ENCODE assay signal across 8 mouse cellular contexts in genomic region chr5:123346701-123347270, GRCm38 (mm10). TPM values are rescaled to one million over a fixed set of nuclear protein-coding genes. Genes with fewer than 3 reads are reported as not detected.
A peak's percentile ranks its signal among the peaks of the same experiment; 100 is the strongest.
DNase-seq lines count a peak whose midpoint lies in the region; ATAC-seq and TF ChIP-seq lines count a peak whose summit lies in the region.

No protein-coding gene starts in this region.

- no peak for TF ChIP-seq EP300 in lung, postnatal 0 days (IDR thresholded peaks at IDR 0.05)

- no peak for TF ChIP-seq CTCF in intestine, postnatal 0 days (IDR thresholded peaks at IDR 0.05; ENCODE audit: low read depth)
- TF ChIP-seq CTCF in lung, postnatal 0 days (IDR thresholded peaks at IDR 0.05) = no peak

- 0 out of 2 replicates have a peak, but pooled peaks cover under 1% of the 10 kb centered on the region for H3K36me3 ChIP-seq in intestine, postnatal 0 days (ENCODE audit: control insufficient read depth, insufficient read depth)
- H3K36me3 ChIP-seq in lung, postnatal 0 days (ENCODE audit: insufficient read depth, low read length) = no peaks in the 10 kb centered on the region

- H3K4me3 ChIP-seq in brown adipose tissue, adult 24 weeks (ENCODE audit: insufficient read depth, low read depth, low read length) = peak overlapping the region; percentile 96; the same call in 1 of the 2 replicates
- H3K4me3 ChIP-seq in intestine, postnatal 0 days (ENCODE audit: low read depth, low read length) = peak overlapping the region; percentile 91; the same call in 1 of the 2 replicates
- peak overlapping the region; percentile 89; the same call in 1 of the 2 replicates for H3K4me3 ChIP-seq in lung, postnatal 0 days (ENCODE audit: low read depth, low read length)

- ATAC-seq in intestine, postnatal 0 days = no peak
- no peak for ATAC-seq in lung, postnatal 0 days

- H3K4me2 ChIP-seq in intestine, postnatal 0 days (replicated peaks; ENCODE audit: low read depth) = peak overlapping the region; percentile 97
- peak overlapping the region; percentile 96 for H3K4me2 ChIP-seq in lung, postnatal 0 days (replicated peaks; ENCODE audit: low read depth, low read length)

- H3K27me3 ChIP-seq in intestine, postnatal 0 days (replicated peaks; ENCODE audit: control insufficient read depth, insufficient read depth, low read length) = no peaks in the 10 kb centered on the region
- H3K27me3 ChIP-seq in lung, postnatal 0 days (replicated peaks; ENCODE audit: insufficient read depth, low read length) = no peaks in the 10 kb centered on the region

- peak overlapping the region; percentile 10; the same call in 1 of the 2 replicates for H3K27ac ChIP-seq in brown adipose tissue, adult 24 weeks (replicated peaks; ENCODE audit: low read depth, low read length)
- H3K27ac ChIP-seq in intestine, postnatal 0 days (ENCODE audit: low read depth, low read length) = peak overlapping the region; percentile 75
- peak overlapping the region; percentile 96 for H3K27ac ChIP-seq in lung, postnatal 0 days (ENCODE audit: low read length)

- 44% methylated on average over 7 of the region's 7 CpGs for WGBS in intestine, postnatal 0 days
- 55% methylated on average over 7 of the region's 7 CpGs for WGBS in lung, postnatal 0 days

- H3K9me3 ChIP-seq in intestine, postnatal 0 days (ENCODE audit: control insufficient read depth) = no peaks in the 10 kb centered on the region
- H3K9me3 ChIP-seq in lung, postnatal 0 days (ENCODE audit: low read length) = no peaks in the 10 kb centered on the region

- 0 out of 2 replicates have a peak overlapping the region, but pooled peaks have one; percentile 42 for H3K9ac ChIP-seq in intestine, postnatal 0 days (ENCODE audit: low read depth, low read length)
- peak overlapping the region; percentile 34; the same call in 1 of the 2 replicates for H3K9ac ChIP-seq in lung, postnatal 0 days (replicated peaks; ENCODE audit: low read depth)

- peak; percentile 45 for DNase-seq in cerebellum, adult 9-10 months
- no peak for DNase-seq in cerebellum, adult 9-11 months
- peak; percentile 24 for DNase-seq in lung, postnatal 0 days (ENCODE audit: low spot score)
- DNase-seq in embryo, embryonic 9.5 days (ENCODE audit: extremely low spot score) = no peak
- no peak for DNase-seq in testis, postnatal 14 days (ENCODE audit: low spot score)
- DNase-seq in right cerebral cortex, postnatal 10 days (ENCODE audit: low spot score in 2 of 2) = no peak

- H3K4me1 ChIP-seq in brown adipose tissue, adult 24 weeks (ENCODE audit: control insufficient read depth, insufficient read depth, insufficient read length, low read length) = peaks cover 8% of the 10 kb centered on the region
- no peaks in the 10 kb centered on the region for H3K4me1 ChIP-seq in intestine, postnatal 0 days (replicated peaks; ENCODE audit: control insufficient read depth, insufficient read depth, low read length)
- peaks cover 16% of the 10 kb centered on the region for H3K4me1 ChIP-seq in lung, postnatal 0 days (ENCODE audit: insufficient read depth, low read depth, low read length)

RNA-seq across cellular contexts. Expression of gene Bcl7a, which starts 3.2 kb away (rescaled TPM):
- polyA plus RNA-seq in brown adipose tissue, adult 24 weeks (2012; ENCODE audit: insufficient read depth, insufficient read length, missing spikeins) = 9.7 and 9.8 TPM in 2 replicates
- polyA plus RNA-seq in intestine, postnatal 0 days (2015; fragmentation: Nextera tagmentation; extraction: Ambion mirVana) = 4.2 and 4.7 TPM in 2 replicates
- polyA plus RNA-seq in lung, postnatal 0 days (2015; fragmentation: Nextera tagmentation; extraction: Ambion mirVana) = 7.7 and 7.9 TPM in 2 replicates

RNA-seq across cellular contexts. Expression of gene Mlxip, which starts 47.8 kb away (rescaled TPM):
- 7.8 and 8.2 TPM in 2 replicates for polyA plus RNA-seq in brown adipose tissue, adult 24 weeks (2012; ENCODE audit: insufficient read depth, insufficient read length, missing spikeins)
- polyA plus RNA-seq in intestine, postnatal 0 days (2015; fragmentation: Nextera tagmentation; extraction: Ambion mirVana) = 17.8 and 18.4 TPM in 2 replicates
- polyA plus RNA-seq in lung, postnatal 0 days (2015; fragmentation: Nextera tagmentation; extraction: Ambion mirVana) = 11.2 and 11.5 TPM in 2 replicates

Comparison
In these comparisons a context has a peak if more than half of its experiments do, and no peak if none do; other contexts are left out.
1. DNase-seq: peak in cerebellum, adult 9-10 months (single experiment) and lung, postnatal 0 days (single experiment); none in cerebellum, adult 9-11 months (single experiment), embryo, embryonic 9.5 days (single experiment), testis, postnatal 14 days (single experiment) and right cerebral cortex, postnatal 10 days (0 of 2).
2. H3K27ac ChIP-seq: peak in every context shown above with its lines; median percentile 96 in lung, postnatal 0 days; 75 in intestine, postnatal 0 days; 10 in brown adipose tissue, adult 24 weeks.
3. Peak in every context shown above with its lines, with median percentiles within 50 percentile points of each other: H3K4me3 ChIP-seq.